Mouse (Mus musculus) liver, embryonic 11.5 days (tissue): ENCODE results near the gene Crocc. TPM values are rescaled to one million over a fixed set of nuclear protein-coding genes. Genes with fewer than 3 reads are reported as not detected.

Experiments used
- ATAC-seq: fragments of 200-750 bp; cut with Nextera tagmentation; replicated peaks from 2 replicates; pipeline ENCODE4 v1.8.0; 2017; ENCODE audit warnings: moderate number of reproducible peaks, mild to moderate bottlenecking, moderate TSS enrichment, moderate library complexity; ENCODE audit not compliant: low FRiP score
- DNase-seq: peaks from one replicate; pipeline ENCODE4 v3.0.0-alpha.2; 2017; ENCODE audit warnings: low spot score
- H3K27ac ChIP-seq: fragments of 300-500 bp; sonication (generic); 2 replicates; pipeline ENCODE4 v1.5.1; 2014; ENCODE audit warnings: mild to moderate bottlenecking, low read depth, low read length, control low read depth
- H3K27me3 ChIP-seq: fragments of 300-500 bp; sonication (generic); replicated peaks from 2 replicates; pipeline ENCODE4 v1.6.1; 2014; ENCODE audit warnings: low read length, mixed read lengths; ENCODE audit not compliant: control insufficient read depth, insufficient read depth
- H3K36me3 ChIP-seq: fragments of 300-500 bp; sonication (generic); 2 replicates; pipeline ENCODE4 v1.6.1; 2014; ENCODE audit warnings: mild to moderate bottlenecking, low read length, moderate library complexity, mixed read lengths; ENCODE audit not compliant: control insufficient read depth, insufficient read depth
- H3K4me1 ChIP-seq: fragments of 300-500 bp; sonication (generic); replicated peaks from 2 replicates; pipeline ENCODE4 v1.6.1; 2014; ENCODE audit warnings: low read length, mixed read lengths; ENCODE audit not compliant: control insufficient read depth, insufficient read depth
- H3K4me2 ChIP-seq: fragments of 300-500 bp; sonication (generic); 2 replicates; pipeline ENCODE4 v1.6.1; 2014; ENCODE audit warnings: mild to moderate bottlenecking, control low read depth, moderate library complexity
- H3K4me3 ChIP-seq: fragments of 300-500 bp; sonication (generic); 2 replicates; pipeline ENCODE4 v1.5.1; 2014; ENCODE audit warnings: low read depth, low read length, control low read depth
- H3K9ac ChIP-seq: fragments of 300-500 bp; sonication (generic); 2 replicates; pipeline ENCODE4 v1.6.1; 2014; ENCODE audit warnings: low read depth, low read length, control low read depth
- H3K9me3 ChIP-seq: fragments of 300-500 bp; sonication (generic); 2 replicates; pipeline ENCODE4 v1.6.1; 2016; ENCODE audit warnings: low read length, inconsistent platforms, mixed read lengths; ENCODE audit not compliant: control insufficient read depth
- WGBS: fragments of 180-500 bp; shearing (Covaris S2); extraction: QIAGEN DNeasy Blood & Tissue Kit; methylation state at CpG from one replicate; pipeline ENCODE4 v1.1.7; 2014; 5-methylcytosine and 5-hydroxymethylcytosine counted together
- polyA plus RNA-seq: library from polyadenylated mRNA; unstranded; fragments of >200 nt; fragmentation: Nextera tagmentation; extraction: Ambion mirVana; gene quantifications from 2 replicates; pipeline ENCODE4 v1.2.1, GENCODE M21; 2014

Gene Crocc
- polyA plus RNA-seq, 1 experiment from 2014 or later, result 5.0 TPM

- Histone ChIP-seq H3K27ac (no peak overlapping the region), H3K9me3 (no peaks in the 10 kb centered on the region), H3K27me3 (no peaks in the 10 kb centered on the region), H3K4me3 (no peak overlapping the region), H3K4me1 (peaks cover 15% of the 10 kb centered on the region), H3K9ac (no peak overlapping the region), H3K4me2 (no peak overlapping the region), H3K36me3 (no peaks in the 10 kb centered on the region)
- DNase-seq, result no peak
- 79% methylated on average over 10 of the region's 10 CpGs for WGBS
- no peak for ATAC-seq
Measured at GRCm38 (mm10) chr4:141095016-141095415, 34.7 kb upstream of the Crocc start.

- Histone ChIP-seq H3K4me2 (no peak overlapping the region), H3K9me3 (no peaks in the 10 kb centered on the region), H3K9ac (no peak overlapping the region), H3K27ac (no peak overlapping the region), H3K4me1 (no peaks in the 10 kb centered on the region; the same call in 1 of the 2 replicates), H3K4me3 (no peak overlapping the region), H3K27me3 (no peaks in the 10 kb centered on the region), H3K36me3 (no peaks in the 10 kb centered on the region)
- ATAC-seq, result no peak
- WGBS, result 74% methylated on average over 9 of the region's 9 CpGs
- no peak for DNase-seq
Measured at GRCm38 (mm10) chr4:141088714-141089113, 28.4 kb upstream of the Crocc start.

- Histone ChIP-seq H3K4me2 (no peak within 1 kb of the TSS), H3K36me3 (no peaks in the 10 kb centered on the region), H3K4me1 (no peaks in the 10 kb centered on the region; the same call in 1 of the 2 replicates), H3K9ac (no peak within 1 kb of the TSS), H3K27me3 (no peaks in the 10 kb centered on the region), H3K9me3 (no peaks in the 10 kb centered on the region), H3K4me3 (no peak within 1 kb of the TSS), H3K27ac (no peak within 1 kb of the TSS)
- ATAC-seq (no peak), DNase-seq (no peak)
- WGBS, result 74% methylated on average over 6 of the region's 6 CpGs
Measured at GRCm38 (mm10) chr4:141088033-141088432, 27.7 kb upstream of the Crocc start, which contains the start of gene Spata21. Spata21 (plus strand) TSS chr4:141088333.

GRCm38 (mm10) chr4:141086862-141087261 is 26.5 kb upstream of the Crocc start:
- DNase-seq, result no peak
- H3K9me3 ChIP-seq, result no peaks in the 10 kb centered on the region
- 0 out of 2 replicates have a peak overlapping the region, but pooled peaks have one; percentile 18 for H3K4me2 ChIP-seq
- H3K36me3 ChIP-seq, result no peaks in the 10 kb centered on the region
- no peaks in the 10 kb centered on the region for H3K27me3 ChIP-seq
- no peak overlapping the region for H3K27ac ChIP-seq
- WGBS, result 58% methylated on average over 10 of the region's 10 CpGs
- H3K9ac ChIP-seq, result no peak overlapping the region
- H3K4me3 ChIP-seq, result no peak overlapping the region
- no peaks in the 10 kb centered on the region; the same call in 1 of the 2 replicates for H3K4me1 ChIP-seq
- ATAC-seq, result peak; percentile 87

- 74% methylated on average over 18 of the region's 18 CpGs for WGBS
- Histone ChIP-seq H3K9me3 (no peaks in the 10 kb centered on the region), H3K4me3 (peak overlapping the region; percentile 99), H3K9ac (peak overlapping the region; percentile 26; the same call in 1 of the 2 replicates), H3K27ac (no peak overlapping the region), H3K4me1 (peaks cover 21% of the 10 kb centered on the region), H3K27me3 (no peaks in the 10 kb centered on the region), H3K4me2 (peak overlapping the region; percentile 91), H3K36me3 (peaks cover 5% of the 10 kb centered on the region; the same call in 1 of the 2 replicates)
- DNase-seq (no peak), ATAC-seq (no peak)
Measured at GRCm38 (mm10) chr4:141078510-141079137, 18.3 kb upstream of the Crocc start.

- H3K36me3 ChIP-seq, result peaks cover 11% of the 10 kb centered on the region; the same call in 1 of the 2 replicates
- ATAC-seq (peak; percentile 79), DNase-seq (peak; percentile 95)
- H3K9ac ChIP-seq, result peak within 1 kb of the TSS; percentile 90
- no peaks in the 10 kb centered on the region for H3K9me3 ChIP-seq
- WGBS, result 1% methylated on average over 67 of the region's 67 CpGs
- peak within 1 kb of the TSS; percentile 91 for H3K4me2 ChIP-seq
- H3K4me1 ChIP-seq, result peaks cover 26% of the 10 kb centered on the region
- H3K4me3 ChIP-seq, result peak within 1 kb of the TSS; percentile 99
- no peaks in the 10 kb centered on the region for H3K27me3 ChIP-seq
- peak within 1 kb of the TSS; percentile 97 for H3K27ac ChIP-seq
Measured at GRCm38 (mm10) chr4:141077681-141078509, 17.5 kb upstream of the Crocc start, which contains the start of gene Necap2. Necap2 (minus strand) TSS chr4:141078357.

GRCm38 (mm10) chr4:141076761-141077506 is 16.6 kb upstream of the Crocc start:
- Histone ChIP-seq H3K4me3 (peak overlapping the region; percentile 99), H3K4me1 (peaks cover 26% of the 10 kb centered on the region), H3K4me2 (peak overlapping the region; percentile 91), H3K9ac (peak overlapping the region; percentile 90), H3K27ac (peak overlapping the region; percentile 97), H3K27me3 (no peaks in the 10 kb centered on the region), H3K36me3 (peaks cover 18% of the 10 kb centered on the region), H3K9me3 (no peaks in the 10 kb centered on the region)
- WGBS, result 36% methylated on average over 17 of the region's 17 CpGs
- peak; percentile 46 for DNase-seq
- ATAC-seq, result peak; percentile 84

GRCm38 (mm10) chr4:141074109-141074508 is 13.8 kb upstream of the Crocc start:
- WGBS, result 60% methylated on average over 4 of the region's 4 CpGs
- Histone ChIP-seq H3K27me3 (no peaks in the 10 kb centered on the region), H3K27ac (peak overlapping the region; percentile 74), H3K4me1 (peaks cover 36% of the 10 kb centered on the region), H3K9me3 (no peaks in the 10 kb centered on the region), H3K36me3 (peaks cover 38% of the 10 kb centered on the region), H3K4me2 (peak overlapping the region; percentile 91), H3K9ac (peak overlapping the region; percentile 11; the same call in 1 of the 2 replicates), H3K4me3 (peak overlapping the region; percentile 24; the same call in 1 of the 2 replicates)
- DNase-seq (no peak), ATAC-seq (peak; percentile 73)
